Mouse (Mus musculus): Measurements from ENCODE around the gene Lrba. TPM values are rescaled to one million over a fixed set of nuclear protein-coding genes. Genes with fewer than 3 reads are reported as not detected.

Lrba gene
- total RNA-seq (2021), result 10 to 100 TPM; 19.5 to 21.2 TPM
- long read RNA-seq, experiment 1, partial matches to known transcripts, result 0 of 2 reads
- long read RNA-seq, experiment 1, other reads (novel, unspliced or antisense), result 2 of 2 reads
- long read RNA-seq, experiment 2, partial matches to known transcripts, result 0 of 1 reads
- long read RNA-seq, experiment 2, other reads (novel, unspliced or antisense), result 1 of 1 reads

DNA sequence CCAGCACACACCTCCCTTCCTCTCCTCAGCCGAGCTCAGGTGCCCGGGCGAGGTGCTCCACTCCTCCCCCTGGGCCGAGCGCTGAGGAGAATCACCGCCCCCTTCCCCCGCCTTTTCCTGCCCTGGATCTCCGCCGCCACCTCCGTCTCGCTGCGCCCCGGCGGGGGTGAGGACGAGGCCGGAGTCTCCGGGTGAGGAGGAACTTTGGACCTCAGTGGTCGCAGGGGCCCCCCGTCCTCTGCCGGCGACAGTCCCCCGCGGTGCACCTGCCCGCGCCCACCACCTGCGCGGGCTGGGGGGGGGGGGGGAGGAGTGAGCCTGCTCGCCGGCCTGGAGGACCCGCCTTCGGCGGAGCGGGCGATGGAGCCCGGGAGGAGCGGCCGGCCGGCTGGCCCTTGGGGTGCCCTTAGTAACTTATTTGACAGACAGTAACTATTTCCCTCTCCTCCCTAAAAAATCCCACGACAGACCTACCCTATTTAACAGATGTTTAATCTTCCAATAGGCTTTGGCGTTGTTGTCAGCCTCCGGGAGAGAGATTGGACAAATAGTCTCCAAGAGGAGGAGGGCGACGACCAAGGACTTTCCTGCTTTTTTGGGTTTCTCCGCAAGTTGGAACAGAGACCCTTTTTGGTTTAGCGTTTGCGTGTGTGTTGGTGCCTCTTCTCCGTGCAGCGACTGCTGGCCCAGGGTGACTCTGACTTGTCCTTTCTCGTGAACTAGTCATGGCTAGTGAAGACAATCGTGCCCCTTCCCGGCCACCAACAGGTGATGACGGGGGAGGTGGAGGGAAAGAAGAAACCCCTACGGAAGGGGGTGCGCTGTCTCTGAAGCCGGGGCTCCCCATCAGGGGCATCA lies at the start of gene Lrba:
Lrba (plus strand) TSS at position 117 of the 858 bp plus-strand sequence.
- DNase-seq, result peak; percentile 72 to 77
- intact Hi-C loops (cut with DNase I), result no loop called here

DNA sequence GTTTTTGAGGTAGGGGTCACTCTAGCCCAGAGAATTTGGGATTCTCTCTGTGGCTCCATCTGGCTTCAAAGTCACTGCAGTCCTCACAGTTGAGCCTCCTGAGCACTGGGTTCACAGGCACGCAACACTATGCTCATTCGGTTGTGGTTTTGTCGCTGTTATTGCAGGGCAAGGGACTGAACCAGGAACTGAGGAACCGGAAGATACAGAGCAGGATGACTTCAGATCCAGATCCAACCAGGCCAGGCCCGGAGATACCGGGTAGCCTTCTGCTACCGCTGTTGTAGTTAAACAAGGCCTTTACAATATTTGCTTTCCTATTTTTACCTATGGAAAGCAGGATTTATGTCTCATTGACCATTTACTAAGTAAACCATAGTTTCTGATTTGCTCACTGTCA lies 44.8 kb upstream of the Lrba start:
- intact Hi-C loops (cut with DNase I), result no loop called here

DNA sequence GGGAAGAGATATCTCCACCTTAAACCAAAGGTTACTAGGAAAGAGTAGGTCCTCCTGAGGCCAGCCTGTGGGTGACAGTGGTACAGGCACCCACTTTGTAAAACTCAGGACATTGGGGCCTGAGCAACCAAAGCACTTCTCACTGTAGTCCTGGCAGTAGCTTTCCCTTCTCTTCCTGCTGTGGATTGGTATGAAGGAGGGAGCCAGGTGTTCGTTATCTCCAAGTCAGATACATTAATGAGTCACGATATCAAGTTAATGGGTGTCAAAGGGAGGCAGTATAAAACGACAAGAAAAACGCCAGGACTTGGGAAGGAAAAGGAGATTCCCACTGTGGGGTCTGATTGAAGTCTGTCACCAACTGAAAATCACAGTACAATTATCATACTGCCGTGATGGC lies 43.4 kb upstream of the Lrba start:
- intact Hi-C loops (cut with DNase I), result no loop called here
- DNase-seq, result no peak

More for the DNA sequence above, 44.8 kb upstream of the Lrba start:
- no peak for DNase-seq

- intact Hi-C loops (cut with DNase I), result no loop called here
- no peak for DNase-seq
These were observed 39.9 kb upstream of the Lrba start for GRCm38 (mm10) chr3:86184546-86184945.

DNA sequence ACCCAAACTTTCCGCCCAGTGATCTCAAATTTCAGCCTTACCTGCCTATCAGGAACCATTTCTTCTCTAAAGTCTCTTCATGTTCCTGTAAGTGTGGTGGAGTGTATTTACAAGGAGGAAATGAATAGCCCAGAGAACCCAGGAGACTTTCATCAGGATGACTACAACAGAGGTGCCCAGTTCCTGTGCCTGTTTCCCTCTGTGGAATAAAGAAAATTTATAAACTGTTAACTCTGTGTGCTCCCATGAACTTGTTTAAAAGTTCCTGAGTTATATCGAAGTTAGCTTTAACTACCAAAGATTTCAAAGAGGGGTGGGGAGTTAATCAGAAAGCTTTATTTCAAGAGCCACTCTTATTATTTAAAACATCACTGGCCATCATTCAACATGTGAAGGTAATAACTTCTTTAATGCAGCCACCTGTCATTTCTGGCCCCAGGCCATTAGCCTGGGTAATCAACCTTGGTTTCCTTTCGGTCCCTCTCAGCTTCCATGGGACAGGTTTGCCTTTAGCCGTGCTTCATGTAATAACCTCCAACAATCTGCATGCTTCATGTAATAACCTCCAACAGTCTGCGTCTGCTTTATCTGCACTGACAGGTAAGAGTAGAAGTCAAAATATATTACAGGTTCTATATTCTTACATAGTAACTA lies 36.6 kb upstream of the Lrba start:
- no peak for DNase-seq
- intact Hi-C loops (cut with DNase I), result no loop called here

GRCm38 (mm10) chr3:86195981-86196380 lies 28.5 kb upstream of the Lrba start:
- DNase-seq, result no peak
- intact Hi-C loops (cut with DNase I), result no loop called here

- intact Hi-C loops (cut with DNase I), result no loop called here
- DNase-seq, result no peak
These were observed 28.0 kb upstream of the Lrba start for GRCm38 (mm10) chr3:86196471-86196870.

GRCm38 (mm10) chr3:86201645-86202175 lies 22.8 kb upstream of the Lrba start:
- no peak for DNase-seq
- intact Hi-C loops (cut with DNase I), result no loop called here

GRCm38 (mm10) chr3:86202449-86202848 lies 22.0 kb upstream of the Lrba start:
- intact Hi-C loops (cut with DNase I), result no loop called here
- DNase-seq, result no peak

DNA sequence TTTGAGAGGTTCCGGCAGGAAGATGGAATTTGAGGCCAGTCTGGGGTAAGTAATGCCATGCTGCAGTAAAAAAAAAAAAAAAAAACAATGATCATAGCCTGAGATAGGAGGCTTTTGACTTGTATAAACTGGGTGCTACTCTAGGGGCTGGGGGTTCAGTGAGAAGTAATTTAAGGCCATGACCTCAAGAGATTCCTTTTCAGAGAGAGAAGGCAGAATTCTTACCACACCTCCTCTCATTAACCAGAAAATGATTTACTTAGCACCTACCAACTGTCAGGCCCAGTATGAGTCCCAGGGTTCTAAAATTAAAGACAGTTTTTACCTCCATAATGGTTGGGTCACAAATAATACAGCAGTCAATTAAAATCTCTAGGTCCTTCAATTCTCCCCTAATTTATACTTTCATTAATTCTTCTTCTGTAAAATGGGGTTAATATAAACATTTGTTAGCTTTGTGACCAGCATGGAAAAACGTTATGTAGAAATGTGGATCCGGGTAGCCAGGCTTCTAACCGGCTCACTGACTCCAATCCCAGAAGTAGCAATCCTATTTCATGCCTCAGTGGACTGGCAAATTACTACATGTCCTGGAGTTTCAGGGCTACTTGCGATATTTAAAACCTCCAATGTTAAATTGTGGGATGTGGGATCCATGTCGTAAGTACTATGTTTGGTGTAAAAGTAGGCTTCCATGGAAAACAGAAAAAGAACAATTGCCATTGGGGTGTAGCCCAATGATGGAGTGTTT lies 19.7 kb upstream of the Lrba start:
- intact Hi-C loops (cut with DNase I), result no loop called here
- no peak for DNase-seq

GRCm38 (mm10) chr3:86206556-86206955 lies 17.9 kb upstream of the Lrba start:
- no peak for DNase-seq
- intact Hi-C loops (cut with DNase I), result no loop called here

GRCm38 (mm10) chr3:86210267-86210939 lies 14.1 kb upstream of the Lrba start:
- intact Hi-C loops (cut with DNase I), result no loop called here
- DNase-seq, result no peak

- intact Hi-C loops (cut with DNase I), result no loop called here
- no peak for DNase-seq
These were observed 13.5 kb upstream of the Lrba start for GRCm38 (mm10) chr3:86210959-86211358.

DNA sequence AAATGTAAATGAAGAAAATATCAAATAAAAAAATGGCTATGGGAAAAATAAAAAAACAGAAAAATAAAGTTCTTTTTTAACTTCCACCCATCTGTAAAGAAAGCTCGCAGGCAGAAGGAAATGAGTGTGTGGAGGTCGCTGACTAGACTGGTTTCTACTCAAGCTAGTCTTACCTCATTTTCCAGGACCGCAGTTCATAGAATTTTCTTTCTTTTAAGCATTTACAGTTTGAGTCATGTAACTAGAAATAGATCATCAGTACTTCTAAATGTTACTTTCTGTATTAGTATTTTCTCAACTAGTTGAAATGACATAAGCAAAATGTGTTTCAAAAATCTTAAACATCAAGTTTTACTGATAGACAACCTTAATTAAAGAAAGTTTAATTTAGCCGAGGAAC lies 10.2 kb upstream of the Lrba start:
- no peak for DNase-seq
- intact Hi-C loops (cut with DNase I), result no loop called here

DNA sequence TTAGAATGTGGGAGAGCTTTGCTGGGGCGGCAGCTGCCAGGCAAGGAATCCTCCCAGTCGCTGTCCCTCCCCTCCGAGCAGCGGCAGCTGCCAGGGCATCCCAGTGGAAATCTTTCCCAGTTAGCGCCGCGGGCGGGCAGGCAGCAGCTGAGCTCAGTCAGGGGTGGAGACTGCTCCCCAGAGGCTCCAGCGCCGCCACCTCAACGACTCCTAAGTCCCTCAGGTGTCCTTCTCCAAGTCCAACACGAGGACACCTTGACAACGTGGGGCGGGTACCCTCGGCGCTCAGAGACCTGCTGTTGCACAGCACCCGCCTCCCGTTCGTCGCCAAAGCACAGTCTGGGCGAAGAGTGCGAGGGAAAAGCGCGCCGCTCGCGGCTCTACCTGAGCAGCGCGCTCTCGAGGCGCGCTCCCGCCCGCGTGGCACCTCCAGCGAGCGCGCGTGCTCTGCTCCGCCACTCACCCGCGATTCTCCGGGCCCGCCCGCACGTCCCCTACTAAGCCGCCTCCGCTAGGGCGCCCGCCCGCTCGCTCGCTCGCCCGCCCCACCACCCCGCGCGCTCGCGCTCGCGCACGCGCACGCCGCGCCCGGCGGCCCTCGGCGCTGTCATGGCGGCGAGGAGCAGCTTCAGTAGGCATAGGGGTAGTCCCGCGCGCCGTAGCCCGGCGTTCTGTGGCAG lies 706 bp upstream of the Lrba start:
- intact Hi-C loops (cut with DNase I), result no loop called here
- DNase-seq, result peak; percentile 88 to 92

GRCm38 (mm10) chr3:86224314-86224563 lies 241 bp upstream of the Lrba start:
- DNase-seq, result no peak
- intact Hi-C loops (cut with DNase I), result no loop called here

DNA sequence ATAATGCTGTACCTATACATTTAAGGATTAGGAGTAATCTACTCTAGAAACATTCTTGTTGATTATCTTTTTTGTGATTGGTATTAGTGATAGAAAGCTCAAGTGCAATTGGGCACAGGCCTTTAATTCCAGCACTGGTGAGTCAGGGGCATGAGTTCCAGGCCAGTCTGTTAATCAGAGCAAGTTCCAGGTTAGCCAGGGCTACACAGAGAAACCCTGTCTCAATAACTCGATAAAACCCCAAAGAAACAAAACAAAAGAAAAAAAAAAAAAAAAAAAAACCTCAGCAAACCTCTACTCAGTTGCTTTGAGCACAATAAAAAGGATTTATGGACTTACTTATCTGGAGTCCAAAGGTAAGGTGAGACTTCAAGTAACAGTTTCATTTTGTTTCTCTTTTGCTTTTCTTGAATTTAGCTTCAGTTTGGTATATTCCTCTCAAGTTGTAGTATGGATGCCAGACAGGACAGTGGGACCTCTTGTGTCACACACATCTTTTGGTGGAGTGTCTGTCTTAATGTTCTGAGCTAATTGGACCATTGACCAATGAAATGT lies 7.1 kb downstream of the Lrba start:
- no peak for DNase-seq
- intact Hi-C loops (cut with DNase I), result no loop called here

DNA sequence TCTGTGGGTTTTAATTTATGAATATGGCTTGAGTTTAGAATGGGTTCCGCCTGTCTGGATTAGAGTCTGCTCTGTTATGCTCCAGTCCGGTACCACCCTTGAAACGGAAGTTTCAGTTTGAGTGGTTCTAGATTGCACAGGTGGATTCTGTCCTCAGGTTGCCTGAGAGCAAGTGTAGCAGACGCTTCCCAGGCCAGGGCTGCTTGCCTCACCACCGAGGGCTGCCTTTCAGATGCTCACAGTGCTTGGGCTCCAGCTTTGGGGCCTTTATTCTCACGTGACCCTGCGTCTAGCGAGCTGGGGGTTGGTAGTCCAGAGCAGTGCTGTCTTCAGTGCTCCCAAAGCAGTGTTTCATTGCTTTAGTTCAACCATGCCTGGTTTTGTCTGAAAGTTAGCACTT lies 22.7 kb downstream of the Lrba start:
- intact Hi-C loops (cut with DNase I), result no loop called here
- no peak for DNase-seq

- intact Hi-C loops (cut with DNase I), result no loop called here
- no peak for DNase-seq
These were observed 26.7 kb downstream of the Lrba start for GRCm38 (mm10) chr3:86251212-86251611.

GRCm38 (mm10) chr3:86252588-86252987 lies 28.1 kb downstream of the Lrba start:
- DNase-seq, result no peak
- intact Hi-C loops (cut with DNase I), result no loop called here
